Mouse (Mus musculus): ENCODE measurements around the gene Efl1. TPM values are rescaled to one million over a fixed set of nuclear protein-coding genes. Genes with fewer than 3 reads are reported as not detected.

Gene Efl1
- polyA plus RNA-seq, 1 experiment: not detected

DNA sequence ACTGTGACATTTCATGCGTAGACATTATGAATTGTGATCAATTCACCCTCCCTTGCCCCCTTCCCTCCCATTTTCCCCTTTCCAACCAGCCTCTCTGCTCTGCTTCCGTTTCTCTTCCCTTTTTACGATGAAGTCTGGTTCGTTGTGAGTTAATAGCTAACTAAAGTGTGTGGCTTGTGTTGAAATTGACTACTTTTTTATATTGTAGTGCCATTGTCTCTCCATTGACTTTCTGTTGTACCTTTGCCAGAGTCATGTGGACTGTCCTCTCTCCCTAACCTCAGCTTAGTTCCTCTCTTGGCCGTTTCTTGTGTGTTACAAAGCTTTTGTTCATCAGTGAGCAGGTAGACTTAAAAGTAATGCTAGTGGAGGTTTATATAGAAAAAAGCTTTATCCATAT lies 27.6 kb downstream of the Efl1 start:
- TF ChIP-seq CTCF (IDR thresholded peaks at IDR 0.05; ENCODE audit: insufficient read depth, low read depth, low read length) (no peak), POLR2A (IDR thresholded peaks at IDR 0.05; ENCODE audit: insufficient read depth, low read depth, low read length) (no peak)
- Histone ChIP-seq H3K4me1 (ENCODE audit: control insufficient read depth, insufficient read depth, low read length) (no peaks in the 10 kb centered on the region), H3K27ac (ENCODE audit: insufficient read depth, low read depth, low read length) (no peak overlapping the region), H3K4me3 (ENCODE audit: insufficient read depth, low read depth, low read length) (no peak overlapping the region)
- WGBS: 83% methylated on average over 5 of the region's 5 CpGs

DNA sequence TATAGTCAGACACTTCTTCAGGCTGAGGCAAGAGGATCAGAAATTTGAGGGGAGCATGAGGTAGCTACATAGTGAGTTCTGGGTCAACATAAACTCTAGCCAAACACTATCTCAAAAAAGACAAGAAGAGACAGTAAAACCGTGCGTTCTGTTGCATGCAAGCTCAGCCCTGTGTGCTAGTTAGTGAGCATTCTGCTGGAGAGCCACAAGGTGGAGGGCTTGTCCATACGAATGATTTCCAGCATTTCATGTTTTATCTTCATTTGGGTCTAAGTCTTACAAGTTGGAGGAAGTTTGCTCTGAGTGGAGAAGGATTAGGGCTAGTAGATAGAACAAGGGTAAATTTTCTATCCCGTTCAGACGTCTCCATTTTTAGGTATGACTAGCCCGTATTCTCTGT lies 28.4 kb downstream of the Efl1 start:
- Histone ChIP-seq H3K4me3 (ENCODE audit: insufficient read depth, low read depth, low read length) (no peak overlapping the region), H3K27ac (ENCODE audit: insufficient read depth, low read depth, low read length) (no peak overlapping the region), H3K4me1 (ENCODE audit: control insufficient read depth, insufficient read depth, low read length) (no peaks in the 10 kb centered on the region)
- WGBS: 85% methylated on average over 6 of the region's 6 CpGs
- TF ChIP-seq CTCF (IDR thresholded peaks at IDR 0.05; ENCODE audit: insufficient read depth, low read depth, low read length): no peak
- TF ChIP-seq POLR2A (IDR thresholded peaks at IDR 0.05; ENCODE audit: insufficient read depth, low read depth, low read length): no peak

DNA sequence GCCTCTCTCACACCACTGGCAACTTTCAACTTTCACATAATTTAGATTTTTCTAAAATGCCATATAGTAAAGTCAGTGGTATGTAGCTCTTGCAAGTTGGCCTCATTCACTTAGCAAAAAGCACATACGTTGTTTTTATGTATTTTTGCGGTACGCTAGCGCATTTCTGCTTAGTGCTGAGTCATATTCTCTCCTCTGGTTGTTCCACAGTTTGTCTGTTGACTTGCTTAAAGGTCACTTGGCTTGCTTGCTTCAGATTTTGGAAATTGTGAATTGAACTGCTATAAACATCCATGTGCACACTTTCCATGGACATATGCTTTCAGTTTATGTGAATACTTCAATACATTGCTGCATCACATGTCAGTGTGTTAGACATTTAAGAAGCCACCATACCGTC lies 31.5 kb downstream of the Efl1 start:
- TF ChIP-seq CTCF (IDR thresholded peaks at IDR 0.05; ENCODE audit: insufficient read depth, low read depth, low read length) (no peak), POLR2A (IDR thresholded peaks at IDR 0.05; ENCODE audit: insufficient read depth, low read depth, low read length) (no peak)
- H3K4me1 ChIP-seq (ENCODE audit: control insufficient read depth, insufficient read depth, low read length): no peaks in the 10 kb centered on the region
- H3K4me3 ChIP-seq (ENCODE audit: insufficient read depth, low read depth, low read length): no peak overlapping the region
- H3K27ac ChIP-seq (ENCODE audit: insufficient read depth, low read depth, low read length): no peak overlapping the region
- WGBS: 85% methylated on average over 5 of the region's 5 CpGs

DNA sequence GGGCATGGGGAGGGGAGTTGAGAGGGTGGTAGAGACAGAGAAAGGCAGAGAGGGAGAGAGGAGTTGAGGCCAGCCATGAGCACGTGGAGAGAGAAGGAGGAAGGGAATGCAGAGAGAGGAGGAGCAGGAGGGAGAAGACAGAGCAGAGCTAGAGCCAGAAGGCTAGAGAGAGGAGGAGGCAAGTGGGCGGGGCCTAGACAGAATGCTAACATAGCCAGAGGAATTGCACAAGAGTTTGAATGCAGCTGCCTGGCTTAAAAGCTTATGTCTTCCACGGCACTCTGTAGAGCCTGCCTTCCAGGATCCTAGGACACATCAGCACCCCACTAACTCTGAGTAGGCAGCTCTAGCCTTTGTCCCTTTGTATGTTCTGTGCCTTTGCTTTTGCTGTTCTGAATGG lies 40.3 kb downstream of the Efl1 start:
- WGBS: 34% methylated on average over 3 of the region's 3 CpGs
- no peak for TF ChIP-seq POLR2A (IDR thresholded peaks at IDR 0.05; ENCODE audit: insufficient read depth, low read depth, low read length)
- TF ChIP-seq CTCF (IDR thresholded peaks at IDR 0.05; ENCODE audit: insufficient read depth, low read depth, low read length): no peak
- H3K4me1 ChIP-seq (ENCODE audit: control insufficient read depth, insufficient read depth, low read length): 0 out of 2 replicates have a peak, but pooled peaks cover 4% of the 10 kb centered on the region
- H3K4me3 ChIP-seq (ENCODE audit: insufficient read depth, low read depth, low read length): no peak overlapping the region
- no peak overlapping the region for H3K27ac ChIP-seq (ENCODE audit: insufficient read depth, low read depth, low read length)

DNA sequence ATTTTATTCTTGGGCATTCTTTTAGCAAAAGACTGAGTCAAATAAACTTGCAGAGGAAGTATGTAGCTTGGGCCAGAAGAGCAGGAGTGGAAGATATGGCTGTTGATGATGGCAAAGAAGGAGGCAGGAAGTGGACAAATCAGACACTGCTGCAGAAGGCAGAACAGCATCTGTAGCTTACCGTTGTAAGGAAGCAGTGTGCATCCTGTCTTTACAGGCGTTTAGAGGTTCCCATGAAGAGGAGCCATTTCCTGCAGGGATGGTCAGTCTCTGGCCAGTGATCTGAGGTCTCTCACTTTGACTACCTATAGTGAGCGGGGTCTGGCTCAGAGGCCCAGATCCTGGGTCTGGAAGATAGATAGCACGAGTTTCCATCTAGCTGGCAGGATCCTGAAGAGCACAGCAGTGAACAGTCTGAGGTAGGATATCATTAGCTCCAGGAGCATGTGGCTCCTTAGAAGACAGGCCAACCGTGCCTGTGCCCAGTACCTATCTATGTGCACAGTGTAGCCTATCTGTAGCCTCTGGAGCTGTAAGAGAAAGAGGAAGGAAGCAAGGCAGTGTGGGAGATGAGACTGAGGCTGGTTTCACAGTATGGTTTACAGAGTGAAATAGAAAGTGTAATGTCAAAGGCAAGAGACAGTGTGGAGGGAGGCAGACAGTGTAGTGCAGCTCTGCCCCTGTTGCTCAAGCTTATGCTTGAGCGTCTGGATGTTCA lies 42.8 kb downstream of the Efl1 start:
- TF ChIP-seq POLR2A (IDR thresholded peaks at IDR 0.05; ENCODE audit: insufficient read depth, low read depth, low read length) (no peak), CTCF (IDR thresholded peaks at IDR 0.05; ENCODE audit: insufficient read depth, low read depth, low read length) (no peak)
- 91% methylated on average over 6 of the region's 6 CpGs for WGBS

DNA sequence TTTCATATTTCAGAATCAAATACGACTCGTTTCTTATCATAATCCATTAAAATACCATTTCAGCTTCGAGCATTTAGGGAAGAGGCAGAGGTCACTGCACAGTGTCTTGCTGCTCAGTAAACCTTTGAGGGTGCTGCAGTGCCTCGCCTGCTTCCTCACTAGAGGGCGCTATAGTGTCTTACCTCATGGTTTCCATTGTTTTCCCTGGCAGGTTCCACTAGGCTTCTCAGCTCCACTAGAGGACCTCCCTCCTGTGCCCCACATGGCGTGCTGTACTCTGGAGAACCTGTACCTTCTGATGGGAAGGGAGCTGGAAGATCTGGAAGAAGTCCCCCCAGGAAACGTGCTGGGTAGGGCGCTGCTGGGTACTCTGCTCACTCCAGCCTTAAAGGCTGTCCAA lies 49.3 kb downstream of the Efl1 start:
- Histone ChIP-seq H3K4me3 (ENCODE audit: insufficient read depth, low read depth, low read length) (no peak overlapping the region), H3K27ac (ENCODE audit: insufficient read depth, low read depth, low read length) (no peak overlapping the region), H3K4me1 (ENCODE audit: control insufficient read depth, insufficient read depth, low read length) (no peaks in the 10 kb centered on the region)
- TF ChIP-seq POLR2A (IDR thresholded peaks at IDR 0.05; ENCODE audit: insufficient read depth, low read depth, low read length) (no peak), CTCF (IDR thresholded peaks at IDR 0.05; ENCODE audit: insufficient read depth, low read depth, low read length) (no peak)
- 83% methylated on average over 8 of the region's 8 CpGs for WGBS

More for the DNA sequence above, 42.8 kb downstream of the Efl1 start:
- Histone ChIP-seq H3K27ac (ENCODE audit: insufficient read depth, low read depth, low read length) (no peak overlapping the region), H3K4me3 (ENCODE audit: insufficient read depth, low read depth, low read length) (no peak overlapping the region), H3K4me1 (ENCODE audit: control insufficient read depth, insufficient read depth, low read length) (0 out of 2 replicates have a peak, but pooled peaks cover 4% of the 10 kb centered on the region)

DNA sequence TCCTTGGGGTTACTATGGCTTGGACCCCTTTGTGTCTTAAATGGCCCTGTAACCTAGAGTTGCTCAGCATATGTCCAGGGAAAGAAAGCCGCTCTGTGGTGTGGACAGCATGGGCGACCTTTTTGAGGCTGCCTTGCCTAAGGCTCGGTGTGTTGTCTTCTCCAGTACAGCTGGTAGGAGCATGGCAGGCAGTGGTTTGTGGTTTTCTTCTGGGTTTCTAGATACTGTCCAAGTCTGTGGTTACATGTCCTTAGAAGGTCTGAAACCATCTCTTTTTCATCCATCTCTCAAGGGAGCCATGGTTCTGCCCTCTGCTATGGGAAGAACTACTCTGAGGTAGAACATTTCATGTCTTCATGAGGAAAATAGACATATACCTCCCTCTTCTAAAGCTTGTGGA lies 50.6 kb downstream of the Efl1 start:
- TF ChIP-seq CTCF (IDR thresholded peaks at IDR 0.05; ENCODE audit: insufficient read depth, low read depth, low read length) (no peak), POLR2A (IDR thresholded peaks at IDR 0.05; ENCODE audit: insufficient read depth, low read depth, low read length) (no peak)
- 98% methylated on average over 3 of the region's 3 CpGs for WGBS
- Histone ChIP-seq H3K4me1 (ENCODE audit: control insufficient read depth, insufficient read depth, low read length) (no peaks in the 10 kb centered on the region), H3K27ac (ENCODE audit: insufficient read depth, low read depth, low read length) (no peak overlapping the region), H3K4me3 (ENCODE audit: insufficient read depth, low read depth, low read length) (no peak overlapping the region)

DNA sequence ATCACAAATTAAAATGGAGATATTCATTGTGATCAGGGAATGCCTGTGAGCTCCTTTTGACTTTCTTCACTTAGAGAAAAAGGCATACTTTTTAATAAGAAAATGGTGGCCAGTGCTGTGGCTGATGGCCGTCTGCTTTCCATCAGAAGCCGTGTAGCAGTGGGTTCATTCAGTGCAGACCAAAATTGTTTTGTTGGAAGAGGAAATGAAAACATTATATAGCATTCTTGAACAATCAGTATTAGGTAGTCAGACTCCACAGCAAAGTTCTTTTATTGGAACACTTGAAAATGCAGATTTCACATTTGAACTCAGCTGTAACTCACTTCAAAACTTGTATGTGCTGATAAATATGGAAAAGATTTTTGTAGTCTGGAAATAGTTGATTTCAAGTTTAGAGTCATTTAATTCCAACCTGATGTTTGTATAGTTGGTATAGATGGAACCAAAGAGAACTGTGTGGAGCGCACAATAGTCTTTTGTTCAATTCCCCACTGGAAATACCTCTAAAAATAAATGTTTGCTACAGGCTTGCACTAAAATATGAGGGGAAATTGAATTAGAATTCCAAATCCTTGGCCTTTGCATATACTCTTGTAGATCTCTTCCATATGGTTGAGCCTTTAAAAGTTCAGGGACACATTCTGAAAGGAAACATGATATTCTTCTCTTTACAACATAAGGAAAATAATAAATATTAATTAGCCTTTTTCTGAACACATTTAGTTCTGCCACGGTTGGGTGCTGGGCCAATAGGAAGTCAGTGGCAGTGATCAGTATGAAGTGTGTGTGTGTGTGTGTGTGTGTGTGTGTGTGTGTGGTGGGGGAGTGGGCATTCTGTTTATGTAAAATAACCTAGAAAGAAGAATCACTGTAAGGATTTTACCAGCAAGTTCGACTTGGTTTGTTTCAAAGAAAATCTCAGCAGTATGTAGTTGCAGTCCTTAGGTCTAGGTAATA lies 54.2 kb downstream of the Efl1 start:
- no peak overlapping the region for H3K4me3 ChIP-seq (ENCODE audit: insufficient read depth, low read depth, low read length)
- H3K4me1 ChIP-seq (ENCODE audit: control insufficient read depth, insufficient read depth, low read length): no peaks in the 10 kb centered on the region
- WGBS: 71% methylated on average over 5 of the region's 5 CpGs
- H3K27ac ChIP-seq (ENCODE audit: insufficient read depth, low read depth, low read length): no peak overlapping the region
- TF ChIP-seq CTCF (IDR thresholded peaks at IDR 0.05; ENCODE audit: insufficient read depth, low read depth, low read length) (no peak), POLR2A (IDR thresholded peaks at IDR 0.05; ENCODE audit: insufficient read depth, low read depth, low read length) (no peak)

DNA sequence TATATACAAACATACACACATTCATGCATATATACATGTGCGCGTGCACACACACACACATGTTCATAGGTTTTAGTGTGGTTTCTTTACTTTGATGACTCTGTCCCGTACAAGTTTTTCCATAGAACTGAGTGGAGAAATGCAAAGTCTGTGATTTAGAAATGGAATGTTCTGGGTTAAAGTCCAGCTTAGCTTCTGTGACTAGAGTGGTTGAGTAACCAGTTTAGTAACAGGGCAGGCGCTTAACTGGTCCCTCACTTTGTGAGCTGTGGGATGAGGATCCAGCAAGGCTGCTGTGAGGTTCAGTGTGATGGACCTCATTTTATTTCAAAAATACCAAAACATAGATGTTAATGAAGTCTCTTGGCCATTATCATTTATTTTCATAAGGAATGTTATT lies 60.8 kb downstream of the Efl1 start:
- H3K27ac ChIP-seq (ENCODE audit: insufficient read depth, low read depth, low read length): no peak overlapping the region
- no peak overlapping the region for H3K4me3 ChIP-seq (ENCODE audit: insufficient read depth, low read depth, low read length)
- 97% methylated on average over 4 of the region's 4 CpGs for WGBS
- TF ChIP-seq POLR2A (IDR thresholded peaks at IDR 0.05; ENCODE audit: insufficient read depth, low read depth, low read length) (no peak), CTCF (IDR thresholded peaks at IDR 0.05; ENCODE audit: insufficient read depth, low read depth, low read length) (no peak)
- H3K4me1 ChIP-seq (ENCODE audit: control insufficient read depth, insufficient read depth, low read length): no peaks in the 10 kb centered on the region
